Mouse (Mus musculus) neural tube, embryonic 15.5 days (tissue): ENCODE measurements around the gene Lztr1. TPM values are rescaled to one million over a fixed set of nuclear protein-coding genes. Genes with fewer than 3 reads are reported as not detected.
A peak's percentile ranks its signal among the peaks of the same experiment; 100 is the strongest.

Source experiments
- ATAC-seq: fragments of 200-750 bp; cut with Nextera tagmentation; 2 replicates; pipeline ENCODE4 v1.8.0; 2017; ENCODE audit warnings: mild to moderate bottlenecking, moderate TSS enrichment, moderate library complexity; ENCODE audit not compliant: low FRiP score
- H3K27ac ChIP-seq: fragments of 300-500 bp; sonication (generic); replicated peaks from 2 replicates; pipeline ENCODE4 v1.5.1; 2015; ENCODE audit warnings: mild to moderate bottlenecking, inconsistent platforms
- H3K27me3 ChIP-seq: fragments of 300-500 bp; sonication (generic); replicated peaks from 2 replicates; pipeline ENCODE4 v1.6.1; 2015; ENCODE audit warnings: inconsistent platforms
- H3K36me3 ChIP-seq: fragments of 300-500 bp; sonication (generic); 2 replicates; pipeline ENCODE4 v1.6.1; 2015; ENCODE audit warnings: inconsistent platforms
- H3K4me1 ChIP-seq: fragments of 300-500 bp; sonication (generic); 2 replicates; pipeline ENCODE4 v1.6.1; 2015; ENCODE audit warnings: inconsistent platforms
- H3K4me2 ChIP-seq: fragments of 300-500 bp; sonication (generic); 2 replicates; pipeline ENCODE4 v1.6.1; 2015; ENCODE audit warnings: inconsistent platforms, mild to moderate bottlenecking, moderate library complexity
- H3K4me3 ChIP-seq: fragments of 300-500 bp; sonication (generic); replicated peaks from 2 replicates; pipeline ENCODE4 v1.5.1; 2015; ENCODE audit warnings: mild to moderate bottlenecking, inconsistent platforms
- H3K9ac ChIP-seq: fragments of 300-500 bp; sonication (generic); replicated peaks from 2 replicates; pipeline ENCODE4 v1.6.1; 2015; ENCODE audit warnings: mild to moderate bottlenecking, inconsistent platforms
- H3K9me3 ChIP-seq: fragments of 300-500 bp; sonication (generic); replicated peaks from 2 replicates; pipeline ENCODE4 v1.6.1; 2016; ENCODE audit warnings: inconsistent platforms
- WGBS: fragments of 180-500 bp; shearing (Covaris S2); methylation state at CpG from one replicate; pipeline ENCODE4 v1.1.7; 2015; ENCODE audit warnings: mixed read lengths; 5-methylcytosine and 5-hydroxymethylcytosine counted together
- polyA plus RNA-seq: library from polyadenylated mRNA; unstranded; fragments of >200 nt; fragmentation: Nextera tagmentation; extraction: Ambion mirVana; gene quantifications from 2 replicates; pipeline ENCODE4 v1.2.1, GENCODE M21; 2015

Lztr1 gene
- 118 and 129 TPM in 2 replicates for polyA plus RNA-seq

DNA sequence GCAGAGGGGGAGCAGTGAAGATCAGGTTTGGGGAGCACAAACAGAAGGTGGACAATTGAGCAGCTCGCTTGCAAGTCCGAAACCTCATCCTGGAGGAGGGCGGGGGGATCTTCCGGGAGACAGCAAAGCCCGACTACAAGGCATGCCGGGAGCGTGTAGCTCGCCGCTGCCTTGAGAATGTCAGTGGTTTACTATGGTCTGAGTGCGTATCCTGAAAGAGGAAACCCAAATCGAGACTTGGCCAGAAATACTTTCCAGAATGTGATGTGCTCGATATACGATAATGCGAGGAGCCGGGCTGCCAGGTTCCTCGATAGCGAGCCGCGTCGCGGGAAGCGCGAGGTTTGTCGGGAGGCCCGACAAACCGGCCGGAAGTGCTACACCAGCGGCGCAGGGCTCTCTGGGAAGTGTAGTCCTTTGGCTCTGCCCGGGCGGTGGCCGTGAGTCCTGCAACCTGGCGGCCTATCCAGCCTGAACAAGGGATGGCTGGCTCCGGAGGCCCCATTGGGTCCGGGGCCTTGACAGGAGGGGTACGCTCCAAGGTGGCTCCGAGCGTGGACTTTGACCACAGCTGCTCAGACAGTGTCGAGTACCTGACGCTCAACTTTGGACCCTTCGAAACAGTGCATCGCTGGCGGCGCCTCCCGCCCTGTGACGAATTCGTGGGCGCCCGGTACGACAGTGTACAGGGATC is at the start of gene Lztr1:
TSS of gene Lztr1 (plus strand) at position 143 of the 694 bp plus-strand sequence.
- no peaks in the 10 kb centered on the region for H3K9me3 ChIP-seq
- peak within 1 kb of the TSS; percentile 74 for H3K4me3 ChIP-seq
- no peaks in the 10 kb centered on the region for H3K27me3 ChIP-seq
- ATAC-seq = peak; percentile 96
- peaks cover 27% of the 10 kb centered on the region for H3K36me3 ChIP-seq
- H3K27ac ChIP-seq = peak within 1 kb of the TSS; percentile 98
- peaks cover 18% of the 10 kb centered on the region for H3K4me1 ChIP-seq
- peak within 1 kb of the TSS; percentile 75 for H3K4me2 ChIP-seq
- H3K9ac ChIP-seq = peak within 1 kb of the TSS; percentile 75
- under 1% methylated on average over 50 of the region's 50 CpGs for WGBS

DNA sequence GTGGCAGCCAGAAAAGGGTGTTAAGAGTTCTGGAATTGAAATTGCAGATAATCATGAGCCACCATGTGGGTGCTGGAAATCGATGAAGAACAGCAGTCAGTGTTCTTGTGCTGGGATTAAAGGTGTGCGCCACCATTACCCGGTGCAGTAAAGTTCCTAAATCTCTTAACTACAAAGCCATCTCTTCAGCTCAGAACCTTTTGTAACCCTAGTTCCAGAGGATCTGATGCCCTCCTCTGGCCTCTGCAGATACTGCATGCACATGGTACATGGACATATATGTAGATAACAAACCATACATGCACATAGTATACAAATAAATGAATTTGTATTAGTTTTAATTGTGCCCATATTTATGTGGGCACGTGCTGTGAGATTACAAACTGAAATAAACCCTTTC is 48.2 kb upstream of the Lztr1 start:
- 92% methylated on average over 4 of the region's 4 CpGs for WGBS
- H3K27ac ChIP-seq = no peak overlapping the region
- H3K4me1 ChIP-seq = peaks cover 30% of the 10 kb centered on the region

DNA sequence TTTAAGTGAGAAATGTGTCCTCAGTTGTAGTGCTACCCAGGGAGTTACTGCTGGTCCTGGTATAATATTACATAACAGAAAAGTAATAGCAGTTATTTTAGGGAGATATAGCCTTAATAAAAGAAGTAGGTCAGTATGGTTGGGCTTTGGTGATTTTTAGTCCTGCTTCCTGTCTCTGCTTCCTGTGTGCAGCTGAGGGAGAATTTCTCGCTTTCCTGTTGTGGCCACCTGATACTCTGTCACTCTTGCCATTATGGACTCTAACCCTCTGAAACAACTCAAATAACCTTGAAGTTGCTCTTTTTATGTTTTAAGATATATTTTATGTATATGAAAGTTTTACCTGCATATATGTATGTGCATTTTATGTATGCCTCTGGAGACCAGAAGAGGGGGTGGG is 46.9 kb upstream of the Lztr1 start:
- Histone ChIP-seq H3K9me3 (no peaks in the 10 kb centered on the region), H3K4me2 (no peak overlapping the region), H3K36me3 (peaks cover 6% of the 10 kb centered on the region; the same call in 1 of the 2 replicates), H3K27ac (no peak overlapping the region), H3K27me3 (no peaks in the 10 kb centered on the region), H3K4me3 (no peak overlapping the region), H3K4me1 (peaks cover 21% of the 10 kb centered on the region), H3K9ac (no peak overlapping the region)
- 95% methylated on average over 1 of the region's 1 CpGs for WGBS
- no peak for ATAC-seq

More for the DNA sequence above, 48.2 kb upstream of the Lztr1 start:
- no peak for ATAC-seq
- Histone ChIP-seq H3K9me3 (no peaks in the 10 kb centered on the region), H3K36me3 (peaks cover 9% of the 10 kb centered on the region; the same call in 1 of the 2 replicates), H3K9ac (no peak overlapping the region), H3K4me2 (no peak overlapping the region), H3K27me3 (no peaks in the 10 kb centered on the region), H3K4me3 (no peak overlapping the region)

DNA sequence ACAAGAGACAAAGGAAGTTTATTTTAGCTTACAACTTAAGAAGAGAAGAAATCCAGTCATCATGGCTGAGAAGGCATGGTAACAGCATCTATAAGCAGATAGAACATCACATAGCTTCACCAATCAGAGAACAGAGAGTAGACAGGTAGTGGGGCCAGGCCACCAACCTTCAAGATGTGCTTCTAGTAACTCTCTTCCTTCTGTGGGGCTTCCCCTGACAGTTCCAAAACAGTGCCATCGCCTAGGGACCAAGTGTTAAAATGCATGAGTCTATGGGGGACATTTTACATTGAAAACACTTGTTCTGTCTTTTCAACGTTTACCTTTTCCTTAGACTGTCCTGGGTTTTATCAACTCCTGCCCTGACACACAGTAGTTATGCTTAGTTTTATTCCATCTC is 45.3 kb upstream of the Lztr1 start:
- WGBS = 80% methylated on average over 2 of the region's 2 CpGs

DNA sequence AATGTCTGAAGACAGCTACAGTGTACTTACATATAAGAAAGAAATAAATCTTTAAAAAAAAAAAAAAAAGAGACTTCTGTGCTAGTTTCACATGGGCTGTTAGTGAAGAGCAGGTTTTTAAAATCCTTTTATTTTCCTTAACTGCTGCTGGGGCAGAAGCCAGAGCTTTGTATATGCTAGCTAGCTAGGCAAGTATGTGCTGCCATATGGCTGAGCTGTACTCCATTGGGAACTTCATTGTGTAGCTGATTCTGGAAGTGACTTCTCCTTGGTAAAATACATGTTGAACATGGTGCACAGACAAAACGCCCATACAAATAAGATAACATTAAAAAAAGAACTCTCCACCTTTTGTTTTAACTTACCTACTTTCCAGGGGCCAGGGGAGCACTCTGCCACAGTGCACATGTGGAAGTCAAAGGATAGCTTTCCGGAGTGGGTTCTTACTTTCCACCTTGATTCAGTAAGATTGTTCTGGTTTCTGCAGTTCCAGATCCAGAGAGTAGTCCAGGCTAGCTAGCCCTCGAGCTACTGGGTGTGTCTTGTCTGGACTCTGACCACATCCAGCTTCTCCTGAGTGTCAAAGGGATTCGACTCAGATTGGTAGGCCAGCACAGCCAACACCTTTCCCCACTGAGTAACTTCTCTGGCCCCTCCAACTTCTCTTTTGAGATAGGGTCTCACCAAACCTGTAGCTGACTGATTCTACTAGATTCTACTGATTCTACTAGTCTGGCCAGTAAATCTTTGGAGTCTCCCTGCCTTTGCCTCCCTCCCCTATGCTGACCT is 41.4 kb upstream of the Lztr1 start:
- no peak overlapping the region for H3K27ac ChIP-seq
- H3K4me2 ChIP-seq = no peak overlapping the region
- H3K27me3 ChIP-seq = no peaks in the 10 kb centered on the region
- no peaks in the 10 kb centered on the region for H3K9me3 ChIP-seq
- ATAC-seq = no peak
- H3K4me3 ChIP-seq = no peak overlapping the region
- H3K36me3 ChIP-seq = peaks cover 21% of the 10 kb centered on the region
- WGBS = 95% methylated on average over 4 of the region's 4 CpGs
- H3K4me1 ChIP-seq = peaks cover 10% of the 10 kb centered on the region
- H3K9ac ChIP-seq = no peak overlapping the region

More for the DNA sequence above, 45.3 kb upstream of the Lztr1 start:
- no peaks in the 10 kb centered on the region for H3K27me3 ChIP-seq
- no peak overlapping the region for H3K27ac ChIP-seq
- no peak overlapping the region for H3K9ac ChIP-seq
- H3K4me3 ChIP-seq = no peak overlapping the region
- no peaks in the 10 kb centered on the region for H3K9me3 ChIP-seq
- no peak overlapping the region for H3K4me2 ChIP-seq
- ATAC-seq = no peak
- no peaks in the 10 kb centered on the region for H3K36me3 ChIP-seq
- peaks cover 11% of the 10 kb centered on the region; the same call in 1 of the 2 replicates for H3K4me1 ChIP-seq

DNA sequence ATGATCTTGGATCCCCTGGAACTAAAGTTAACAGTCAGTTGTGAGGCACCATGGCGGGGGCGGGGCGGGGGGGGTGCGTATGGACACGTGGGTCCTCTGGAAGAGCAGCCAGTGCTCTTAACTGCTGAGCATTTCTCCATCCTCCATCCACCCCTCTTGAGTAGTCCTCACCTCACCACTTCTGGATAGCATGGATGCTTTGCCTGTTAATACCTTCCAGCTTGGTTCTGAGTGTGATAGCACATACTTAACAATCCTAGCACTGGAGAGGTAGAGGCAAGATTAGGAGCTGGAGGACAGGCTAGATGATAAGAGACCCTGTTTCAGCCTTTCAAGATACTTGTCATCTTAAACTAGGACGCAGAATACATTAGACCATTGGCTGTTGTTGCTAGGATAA is 36.0 kb upstream of the Lztr1 start:
- Histone ChIP-seq H3K9ac (no peak overlapping the region), H3K9me3 (no peaks in the 10 kb centered on the region), H3K27me3 (no peaks in the 10 kb centered on the region), H3K4me2 (no peak overlapping the region), H3K4me1 (peaks cover 10% of the 10 kb centered on the region), H3K27ac (no peak overlapping the region), H3K36me3 (peaks cover 24% of the 10 kb centered on the region), H3K4me3 (no peak overlapping the region)
- ATAC-seq = no peak
- WGBS = 89% methylated on average over 6 of the region's 6 CpGs

DNA sequence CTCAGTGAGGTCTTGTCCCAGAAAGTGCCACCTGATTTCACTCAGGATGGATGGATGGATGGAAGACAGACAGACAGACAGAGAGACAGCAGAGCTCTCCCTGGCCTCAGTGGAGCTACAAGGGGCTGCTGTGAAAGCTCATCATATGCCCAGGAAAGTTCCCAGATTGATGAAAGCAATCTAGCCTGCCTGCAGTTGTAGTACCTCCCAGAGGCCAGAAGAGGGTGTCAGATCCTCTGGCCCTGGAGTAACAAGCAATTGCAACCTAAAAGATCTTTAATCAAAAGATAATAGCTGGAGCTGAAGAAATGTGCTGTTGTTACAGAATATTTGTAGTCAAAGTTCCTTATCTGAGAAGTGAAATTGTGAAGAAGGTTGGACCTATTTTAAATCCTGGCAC is 34.4 kb upstream of the Lztr1 start:
- H3K9me3 ChIP-seq = no peaks in the 10 kb centered on the region
- no peak overlapping the region for H3K4me2 ChIP-seq
- H3K9ac ChIP-seq = no peak overlapping the region
- H3K4me3 ChIP-seq = no peak overlapping the region
- peaks cover 7% of the 10 kb centered on the region for H3K4me1 ChIP-seq
- 0 out of 2 replicates have a peak, but pooled peaks have one; percentile 25 for ATAC-seq
- no peak overlapping the region for H3K27ac ChIP-seq
- H3K27me3 ChIP-seq = no peaks in the 10 kb centered on the region
- H3K36me3 ChIP-seq = peaks cover 25% of the 10 kb centered on the region

DNA sequence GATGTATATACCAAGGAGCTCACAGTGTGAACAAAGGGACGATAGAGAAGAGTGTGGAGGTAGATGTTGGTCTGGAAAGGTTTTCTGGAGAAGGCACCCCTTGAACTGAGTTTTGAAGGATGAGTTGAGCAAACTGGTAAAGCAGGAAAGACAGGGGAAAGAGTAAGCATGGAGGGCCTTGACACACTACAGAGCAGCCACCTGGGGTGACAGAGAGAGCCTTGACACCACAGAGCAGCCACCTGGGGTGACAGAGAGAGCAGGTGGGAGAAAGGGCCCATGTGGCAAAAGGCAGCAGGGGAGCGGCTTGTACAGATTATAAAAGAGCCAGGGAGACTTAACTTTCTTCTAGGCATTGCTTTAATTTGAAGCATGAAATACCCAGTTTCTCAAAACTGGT is 33.7 kb upstream of the Lztr1 start:
- H3K9me3 ChIP-seq = no peaks in the 10 kb centered on the region
- H3K4me1 ChIP-seq = peaks cover 5% of the 10 kb centered on the region
- H3K4me3 ChIP-seq = no peak overlapping the region
- H3K4me2 ChIP-seq = no peak overlapping the region
- WGBS = 80% methylated on average over 2 of the region's 2 CpGs
- no peak for ATAC-seq
- peaks cover 20% of the 10 kb centered on the region for H3K36me3 ChIP-seq
- H3K9ac ChIP-seq = no peak overlapping the region
- H3K27me3 ChIP-seq = no peaks in the 10 kb centered on the region
- no peak overlapping the region for H3K27ac ChIP-seq

DNA sequence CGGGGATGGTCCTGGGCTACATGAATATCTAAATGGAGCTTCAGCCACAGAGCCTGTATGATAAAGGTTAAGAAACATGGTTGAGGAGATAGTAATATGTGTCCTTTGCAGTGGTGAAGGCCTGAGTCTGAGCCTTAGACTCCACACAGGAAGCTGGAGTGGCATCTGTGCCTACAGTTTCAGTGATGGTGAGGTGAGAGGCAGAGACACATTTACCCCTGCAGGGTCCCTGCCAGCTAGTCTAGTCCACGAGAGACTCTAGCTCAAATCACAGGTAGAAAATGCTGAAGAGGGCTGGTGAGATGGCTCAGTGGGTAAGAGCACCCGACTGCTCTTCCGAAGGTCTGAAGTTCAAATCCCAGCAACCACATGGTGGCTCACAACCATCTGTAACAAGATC is 33.2 kb upstream of the Lztr1 start:
- Histone ChIP-seq H3K27ac (no peak overlapping the region), H3K4me1 (no peaks in the 10 kb centered on the region; the same call in 1 of the 2 replicates), H3K4me3 (no peak overlapping the region), H3K27me3 (no peaks in the 10 kb centered on the region), H3K4me2 (no peak overlapping the region), H3K36me3 (peaks cover 15% of the 10 kb centered on the region), H3K9ac (no peak overlapping the region), H3K9me3 (no peaks in the 10 kb centered on the region)
- ATAC-seq = no peak
- WGBS = 98% methylated on average over 4 of the region's 4 CpGs

DNA sequence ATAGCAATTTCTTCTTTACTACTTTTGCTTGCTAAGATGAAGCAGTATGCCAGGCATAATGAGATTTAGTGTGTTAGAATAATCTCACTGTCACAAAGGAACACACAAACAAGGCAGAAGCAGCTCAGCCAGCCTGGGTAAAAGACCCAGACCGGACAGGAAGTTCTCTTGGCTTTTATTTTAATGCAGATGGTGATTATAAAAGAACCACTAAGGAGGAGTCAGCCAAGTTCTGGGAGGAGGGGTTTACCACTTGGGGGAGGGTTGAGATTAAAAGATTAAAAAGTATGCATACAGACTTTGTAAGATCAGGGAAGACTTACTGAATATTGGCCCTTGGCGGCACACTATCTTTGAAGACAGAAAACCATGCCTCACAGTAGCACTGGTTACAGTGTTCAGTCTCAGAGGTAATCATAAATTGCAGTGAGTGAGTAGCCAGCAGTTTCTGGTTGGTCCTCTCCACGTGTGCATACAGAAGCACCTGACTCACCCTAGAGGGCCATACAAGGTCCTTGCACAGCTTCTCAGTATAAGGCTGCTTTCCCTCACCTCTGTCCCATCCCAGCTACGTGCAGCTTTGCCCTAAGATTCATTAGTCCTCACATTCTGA is 30.1 kb upstream of the Lztr1 start:
- Histone ChIP-seq H3K27ac (0 out of 2 replicates have a peak overlapping the region, but pooled peaks have one; percentile 3), H3K27me3 (no peaks in the 10 kb centered on the region), H3K4me2 (no peak overlapping the region), H3K4me3 (no peak overlapping the region), H3K9ac (no peak overlapping the region), H3K36me3 (peaks cover 12% of the 10 kb centered on the region), H3K9me3 (no peaks in the 10 kb centered on the region), H3K4me1 (no peaks in the 10 kb centered on the region)
- no peak for ATAC-seq
- 76% methylated on average over 4 of the region's 4 CpGs for WGBS

DNA sequence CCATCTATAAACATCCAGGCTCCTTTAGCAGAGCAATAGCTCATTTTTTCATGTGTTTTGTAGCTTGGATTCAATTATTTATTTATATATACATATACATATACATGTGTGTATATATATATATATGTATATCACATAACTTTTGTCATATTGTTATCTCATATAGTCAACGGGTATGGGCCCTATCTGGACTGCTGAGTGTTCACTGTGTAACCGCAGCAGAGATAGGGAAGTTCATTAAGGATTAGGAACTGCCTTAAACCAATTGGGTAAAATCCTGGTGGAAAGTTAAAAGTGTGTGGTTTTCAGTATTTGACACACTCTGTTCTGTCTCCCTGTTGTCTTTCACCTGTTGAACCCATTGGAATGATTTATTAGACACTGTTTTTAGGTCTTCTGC is 27.0 kb upstream of the Lztr1 start:
- peaks cover 42% of the 10 kb centered on the region for H3K36me3 ChIP-seq
- ATAC-seq = no peak
- no peak overlapping the region for H3K4me3 ChIP-seq
- no peaks in the 10 kb centered on the region for H3K4me1 ChIP-seq
- no peaks in the 10 kb centered on the region for H3K9me3 ChIP-seq
- no peak overlapping the region for H3K27ac ChIP-seq
- no peaks in the 10 kb centered on the region for H3K27me3 ChIP-seq
- 94% methylated on average over 2 of the region's 2 CpGs for WGBS
- no peak overlapping the region for H3K4me2 ChIP-seq
- no peak overlapping the region for H3K9ac ChIP-seq
